Mouse (Mus musculus) frontal cortex, postnatal 14 days (tissue): Measurements from ENCODE around the gene Nxph4.

Experiments
- DNase-seq, 2 experiments: peaks; one replicate each; pipeline ENCODE4 v3.0.0; 2022; ENCODE audit warnings: low spot score in 2 of 2

The Nxph4 gene

DNA sequence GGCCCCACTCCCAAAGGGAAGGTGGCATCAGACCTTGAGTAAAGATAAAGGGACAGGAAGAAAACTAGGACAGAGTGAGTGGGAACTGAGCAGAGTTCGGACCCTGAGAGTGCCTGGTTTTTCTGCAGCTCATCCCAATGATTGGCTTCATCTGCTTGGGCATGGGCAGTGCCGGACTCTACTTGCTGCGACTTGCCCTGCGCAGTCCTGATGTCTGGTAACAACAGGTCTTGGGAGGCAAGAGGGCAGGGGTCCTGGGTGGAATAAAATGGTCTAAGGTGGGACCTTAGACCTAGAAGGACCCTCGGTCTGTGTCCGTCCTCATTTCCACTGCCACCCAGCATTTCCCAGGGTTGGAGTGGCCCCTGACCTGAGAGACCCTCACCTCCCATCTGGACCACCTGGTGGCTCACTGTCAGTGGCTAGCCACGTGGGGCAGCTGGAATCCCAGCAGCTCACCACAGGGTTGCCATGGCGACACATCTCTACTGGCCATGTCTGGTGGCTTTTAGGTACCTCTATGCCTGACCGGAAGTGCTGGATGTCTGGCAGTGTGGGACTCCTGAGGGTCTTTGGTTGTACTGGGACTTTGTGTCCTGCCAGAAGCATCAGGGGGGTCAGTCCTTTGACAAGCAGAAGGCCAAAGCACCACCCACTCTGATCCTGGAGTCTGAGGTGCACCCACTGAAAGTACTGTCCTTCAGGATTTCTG is 18.9 kb downstream of the Nxph4 start:
- no peak for DNase-seq

DNA sequence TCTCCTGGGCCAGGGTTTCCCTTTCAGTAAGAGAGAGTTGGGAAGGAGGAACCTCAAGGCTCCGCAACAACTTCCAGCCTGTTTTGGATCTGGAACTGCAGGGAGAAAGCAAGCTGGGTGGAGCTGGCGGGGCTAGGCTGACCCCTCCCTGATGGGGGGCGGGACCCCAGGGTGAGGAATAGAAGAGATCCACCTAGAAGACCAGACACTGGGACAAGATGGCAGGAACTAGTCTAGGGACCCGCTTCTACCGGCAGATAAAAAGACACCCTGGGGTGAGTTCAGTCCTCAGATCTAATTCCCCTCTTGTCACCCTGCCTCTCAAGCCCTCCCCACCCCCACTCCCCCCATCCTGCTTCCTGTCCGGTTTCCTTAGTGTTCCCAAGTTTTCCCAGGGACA is 19.6 kb downstream of the Nxph4 start, which contains the start of gene Ndufa4l2:
Gene Ndufa4l2 (plus strand): TSS at position 204 of the 400 bp plus-strand sequence.
- no peak for DNase-seq

DNA sequence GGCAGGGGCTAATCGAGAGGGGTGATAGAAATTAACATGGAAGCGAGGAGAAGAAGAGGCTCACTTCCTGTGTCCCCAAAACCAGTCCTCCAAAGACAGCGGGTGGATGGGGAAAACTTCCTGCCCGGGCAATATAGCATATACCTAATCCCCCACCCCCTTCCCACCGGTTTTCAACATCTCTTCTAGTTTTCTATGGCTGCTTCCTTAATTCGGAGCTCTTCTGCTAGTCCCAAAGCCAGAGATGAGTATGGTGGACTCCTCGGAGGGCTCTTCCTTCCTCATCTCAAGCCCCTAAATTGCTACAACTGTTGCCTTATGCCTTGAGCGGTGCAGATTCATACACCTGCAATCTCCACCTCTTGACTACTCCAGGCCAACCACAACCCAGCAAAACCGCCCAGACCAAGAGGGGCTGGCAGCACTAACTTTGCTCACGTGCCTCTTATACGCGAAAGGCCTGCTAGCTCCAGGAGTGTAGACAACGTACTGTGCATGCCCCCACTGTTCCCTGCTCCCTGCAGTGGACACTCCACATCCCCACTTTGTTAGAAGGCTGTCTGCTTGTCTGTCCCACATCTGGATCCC is 20.2 kb downstream of the Nxph4 start:
- DNase-seq: no peak

DNA sequence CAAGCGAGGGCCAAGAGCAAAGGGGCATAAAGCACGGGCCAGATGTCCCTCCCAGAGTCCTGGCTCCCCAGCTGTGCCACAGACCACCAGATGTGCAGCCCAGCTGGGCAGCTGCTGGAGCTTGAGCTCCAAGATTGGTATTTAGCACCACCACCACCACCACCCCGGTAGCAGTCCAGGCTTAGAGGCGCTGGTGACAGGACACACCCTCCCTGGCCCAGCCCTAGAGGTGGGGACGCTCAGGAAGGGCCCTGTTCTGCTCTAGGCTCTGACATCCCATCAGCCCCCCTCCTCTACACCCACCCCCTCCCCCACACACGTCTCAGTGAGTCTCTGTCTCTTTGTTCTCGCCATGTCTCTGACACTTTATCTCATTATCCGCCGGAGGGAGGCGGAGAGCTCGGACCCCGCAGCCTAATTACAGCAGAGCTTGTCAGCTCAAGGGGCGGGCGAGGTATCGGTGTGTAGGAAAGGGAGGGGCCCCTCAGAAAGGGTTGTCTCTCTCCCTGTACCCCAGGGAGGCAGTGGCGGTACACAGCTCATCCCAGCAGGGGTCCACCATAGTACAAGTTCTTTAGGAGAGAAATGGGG is 20.8 kb downstream of the Nxph4 start:
- DNase-seq: no peak

DNA sequence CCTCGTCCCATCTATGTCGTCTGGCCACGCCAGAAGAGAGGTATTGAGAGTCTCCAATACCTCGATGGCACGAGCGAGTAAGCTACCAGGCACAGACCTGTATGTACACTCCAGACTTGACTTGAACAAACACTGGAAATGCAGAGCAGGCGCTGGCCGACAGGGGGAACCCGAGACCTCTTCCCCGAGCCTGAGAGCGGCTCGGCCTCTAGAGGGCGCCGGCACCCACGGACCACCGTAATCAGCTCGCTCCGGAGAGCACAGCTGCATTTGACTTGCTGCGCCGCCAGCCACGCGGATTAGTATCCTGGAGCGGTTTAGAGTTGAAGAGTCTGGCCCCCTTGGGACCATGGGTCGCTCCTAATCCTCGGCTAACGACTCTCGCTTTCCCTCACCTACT is 21.5 kb downstream of the Nxph4 start:
- peak; percentile 90 to 95 for DNase-seq

DNA sequence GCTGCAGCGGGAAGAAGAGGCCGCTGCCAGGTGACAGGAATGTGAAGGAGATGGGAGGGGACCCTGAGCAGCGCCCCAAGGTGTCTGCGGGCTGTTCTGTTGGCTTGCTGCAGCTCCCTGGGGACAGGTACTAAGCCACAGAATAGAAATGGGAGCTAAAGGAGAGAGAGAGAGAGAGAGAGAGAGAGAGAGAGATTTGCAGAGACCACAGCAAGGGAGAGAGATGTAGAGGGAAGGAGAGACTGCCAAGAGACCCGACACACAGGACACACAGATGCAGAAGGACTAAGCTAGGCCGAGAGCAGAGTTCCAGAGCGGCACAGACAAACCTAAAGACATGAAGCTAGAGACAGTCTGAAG is 22.1 kb downstream of the Nxph4 start:
- DNase-seq: no peak

DNA sequence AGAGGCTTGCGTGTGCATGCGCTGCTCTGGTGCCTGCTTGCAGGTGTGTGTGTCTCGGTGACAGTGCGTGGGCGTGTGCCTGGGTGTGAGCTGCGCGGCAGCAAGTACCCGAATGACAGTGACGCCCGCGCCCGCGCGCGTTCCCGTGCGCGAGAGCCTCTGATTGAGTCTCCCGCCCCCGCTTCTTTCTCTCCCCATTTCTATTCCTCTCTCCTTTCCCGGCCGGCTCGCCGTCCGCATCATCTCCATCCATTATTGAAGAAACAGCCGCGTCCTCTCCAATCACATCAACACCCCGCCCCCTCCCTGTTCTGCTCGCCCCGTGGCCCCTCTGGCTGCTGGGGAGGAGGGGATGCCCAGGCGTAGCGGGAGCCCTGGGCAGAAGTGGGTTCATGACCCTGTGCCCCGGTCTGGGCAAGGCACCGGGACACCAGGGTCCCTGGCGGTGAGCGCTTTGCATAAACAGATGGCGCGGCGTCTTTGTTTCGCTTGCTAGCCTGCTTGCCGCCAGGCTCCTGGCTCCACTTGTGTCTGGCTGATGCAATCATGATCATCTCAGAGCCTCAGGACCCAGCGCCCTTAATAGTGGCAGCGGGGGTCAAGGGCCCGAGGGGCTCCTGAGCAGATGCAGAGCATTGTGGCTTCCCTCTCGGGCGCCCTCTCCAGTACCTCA is 22.6 kb downstream of the Nxph4 start:
- DNase-seq: peak; percentile 77 to 87

DNA sequence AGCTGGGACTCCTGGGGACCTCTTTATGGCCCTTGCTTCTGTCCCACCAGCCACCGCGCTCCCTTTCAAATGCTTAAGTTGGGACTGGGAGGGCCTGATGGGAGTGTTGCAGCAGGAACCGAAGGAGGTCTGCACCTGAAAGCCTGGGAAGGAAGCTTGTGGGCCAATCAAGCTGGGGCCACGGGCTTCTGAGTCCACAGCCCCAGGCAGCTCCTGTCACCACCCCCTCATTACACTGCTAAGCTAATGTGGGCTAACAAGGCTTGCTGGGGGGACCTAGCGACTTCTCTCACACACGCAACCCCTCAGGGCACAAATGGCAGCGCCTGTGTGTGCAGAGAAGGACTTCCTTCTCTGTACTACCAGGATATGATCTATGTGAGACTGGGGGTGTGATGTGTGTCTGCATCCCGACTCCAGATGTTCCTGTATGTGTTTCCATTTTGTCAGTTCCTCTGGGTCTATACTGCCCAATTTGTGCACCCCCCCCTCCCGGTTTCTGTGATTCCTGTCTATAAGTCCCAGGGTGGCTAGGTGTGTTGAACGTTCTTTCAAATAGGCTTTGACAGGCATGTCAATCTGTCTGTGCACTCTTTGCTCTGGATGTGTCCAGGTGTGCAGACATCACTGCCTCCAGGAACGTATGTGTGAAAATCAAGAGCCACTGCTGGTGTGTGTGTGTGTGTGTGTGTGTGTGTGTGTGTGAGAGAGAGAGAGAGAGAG is 23.3 kb downstream of the Nxph4 start:
- no peak for DNase-seq

DNA sequence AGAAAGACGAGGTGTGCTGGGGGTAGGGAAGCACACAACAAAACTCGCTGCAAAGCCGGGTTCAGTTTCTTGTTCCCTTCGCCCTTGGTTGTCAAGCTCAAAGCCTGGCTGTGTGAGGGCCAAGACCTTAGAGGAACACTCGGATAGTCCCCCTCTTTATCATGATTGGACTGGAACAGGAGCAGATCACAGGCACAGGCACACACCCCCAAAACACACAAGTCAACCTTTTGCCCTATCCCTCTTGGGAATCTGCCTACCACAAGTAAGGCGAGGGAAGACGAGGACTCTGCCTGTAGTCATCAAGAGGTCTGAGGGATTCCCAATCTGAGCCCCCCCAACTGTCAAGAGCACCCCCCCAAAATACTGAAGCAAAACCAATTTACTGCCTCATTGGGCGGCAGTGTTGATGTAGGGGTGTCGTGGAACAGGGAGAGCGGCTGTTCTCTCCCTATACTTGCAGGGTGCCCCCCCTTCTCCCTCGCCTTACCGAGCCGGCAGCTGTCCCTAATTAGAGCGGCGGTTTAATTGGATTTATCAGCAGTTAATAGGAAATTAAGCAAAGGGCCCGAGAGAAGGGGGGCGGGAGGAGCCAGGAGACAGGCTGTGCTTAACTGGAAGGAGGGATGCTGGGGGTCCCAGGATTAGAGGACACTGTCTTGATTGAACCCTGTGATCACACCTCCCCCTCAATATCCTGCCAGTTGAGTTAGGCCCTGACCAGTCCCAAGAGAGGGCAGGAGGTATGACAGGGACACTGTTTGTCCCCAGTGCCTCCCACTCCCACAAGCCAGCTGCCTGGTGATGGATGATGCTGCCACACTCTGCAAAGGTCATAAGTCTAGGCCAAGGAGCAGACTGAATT is 24.3 kb downstream of the Nxph4 start:
- no peak for DNase-seq

DNA sequence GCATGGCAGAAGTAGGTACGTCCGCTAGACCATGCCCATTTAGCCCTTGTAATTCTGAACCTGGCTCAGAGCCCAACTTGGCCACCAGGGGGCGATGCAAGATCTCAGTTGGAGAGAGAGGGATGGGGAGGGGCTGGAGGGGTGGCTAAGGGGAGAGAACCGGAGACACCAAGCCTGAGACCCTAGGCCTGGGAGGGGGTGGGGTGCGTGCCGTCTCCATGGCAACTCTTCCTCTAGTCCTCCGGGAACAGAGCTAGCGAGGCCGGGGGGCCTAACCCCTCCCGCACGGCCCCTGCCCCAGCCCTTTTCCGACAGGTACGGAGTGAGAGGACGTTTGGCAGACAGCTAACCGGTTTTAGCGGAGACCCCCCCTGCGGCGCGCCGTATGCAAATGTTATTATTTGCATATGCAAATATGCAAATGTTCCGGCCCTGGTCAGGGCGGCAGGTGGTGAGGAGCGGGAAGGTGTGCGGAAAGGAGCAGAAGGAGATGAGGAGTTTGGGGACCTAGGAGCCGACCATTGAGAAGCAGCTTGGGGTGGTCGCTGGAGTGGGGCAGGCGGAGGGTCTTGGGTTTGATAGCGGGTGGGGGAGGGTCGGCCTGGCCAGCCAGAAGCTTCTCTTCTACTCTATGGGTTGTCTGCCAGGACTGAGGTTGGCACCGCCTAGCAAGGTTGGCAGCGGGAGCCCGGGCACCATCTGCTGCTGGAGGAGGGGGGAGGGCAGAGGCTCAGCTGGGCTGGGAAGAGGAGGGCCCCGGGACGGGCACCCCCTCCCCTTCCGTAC is 25.1 kb downstream of the Nxph4 start:
- peak; percentile 72 to 86 for DNase-seq

DNA sequence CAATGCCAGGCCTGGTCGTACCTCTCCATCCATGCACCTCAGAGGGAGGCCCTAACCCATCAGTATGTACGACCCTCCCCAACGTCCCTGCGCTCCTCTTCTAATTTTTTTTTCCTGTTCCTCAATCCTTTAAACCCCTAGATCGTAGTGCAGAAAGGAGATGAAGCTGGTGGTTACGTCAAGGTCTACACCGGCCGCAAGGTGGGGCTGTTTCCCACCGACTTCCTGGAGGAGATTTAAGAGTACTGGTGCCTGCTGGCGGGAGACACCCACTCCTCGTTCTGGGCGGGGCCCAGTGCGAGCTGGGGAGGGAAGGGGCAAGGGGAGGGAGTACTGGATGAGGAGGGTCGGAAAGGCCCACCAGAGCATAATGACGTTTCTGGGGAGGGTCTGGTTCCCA is 26.1 kb downstream of the Nxph4 start:
- DNase-seq: peak; percentile 69 to 70

DNA sequence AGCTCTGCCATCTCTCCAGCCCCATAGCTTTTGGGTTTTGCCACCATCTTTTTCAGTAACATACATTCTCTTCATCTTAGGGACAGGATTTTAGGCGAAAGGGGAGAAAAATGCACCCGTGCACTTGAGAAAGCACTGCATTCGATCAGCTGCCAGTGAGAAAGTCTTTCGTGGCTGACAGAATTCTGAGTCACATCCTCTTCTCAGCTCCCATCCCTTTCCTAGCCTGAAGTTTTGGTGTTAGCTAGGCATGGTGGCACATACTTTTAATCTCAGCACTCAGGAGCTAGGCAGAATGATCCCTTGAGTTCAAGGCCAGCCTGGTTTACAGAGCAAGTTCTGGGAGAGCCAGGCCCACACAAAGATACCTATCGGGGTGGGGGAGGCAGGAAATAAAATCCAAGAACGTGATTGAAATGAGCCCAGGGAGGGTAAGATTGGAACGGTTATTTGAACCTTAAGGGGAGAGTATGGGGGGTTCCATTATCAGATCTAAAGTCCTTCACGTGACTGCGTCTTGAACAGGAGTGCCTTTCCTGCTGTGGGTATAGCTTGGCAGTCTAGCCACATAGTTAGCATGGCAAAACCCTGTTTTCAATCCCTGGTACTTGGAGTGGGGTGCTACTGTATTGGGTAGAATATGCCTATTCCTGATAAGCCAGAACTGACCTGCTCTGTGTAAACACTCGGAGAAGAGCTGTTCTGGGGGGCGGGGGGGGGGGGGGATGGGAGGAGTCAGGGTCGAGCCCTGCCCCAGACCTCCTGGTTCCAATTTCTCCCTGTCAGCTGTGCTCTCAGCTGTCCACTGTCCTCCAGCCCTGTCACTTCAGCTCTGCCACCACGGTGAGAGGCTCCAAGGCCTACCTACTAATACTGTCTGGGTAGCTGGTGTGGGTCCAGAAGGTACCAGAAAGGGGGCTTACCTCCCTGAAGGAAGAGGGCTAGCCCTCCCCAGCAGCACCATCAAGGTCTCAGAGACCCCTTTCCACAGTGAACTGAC is 33.2 kb downstream of the Nxph4 start, which contains the start of gene Stac3:
Gene Stac3 (plus strand): TSS at position 793 of the 1,000 bp plus-strand sequence.
- no peak for DNase-seq

DNA sequence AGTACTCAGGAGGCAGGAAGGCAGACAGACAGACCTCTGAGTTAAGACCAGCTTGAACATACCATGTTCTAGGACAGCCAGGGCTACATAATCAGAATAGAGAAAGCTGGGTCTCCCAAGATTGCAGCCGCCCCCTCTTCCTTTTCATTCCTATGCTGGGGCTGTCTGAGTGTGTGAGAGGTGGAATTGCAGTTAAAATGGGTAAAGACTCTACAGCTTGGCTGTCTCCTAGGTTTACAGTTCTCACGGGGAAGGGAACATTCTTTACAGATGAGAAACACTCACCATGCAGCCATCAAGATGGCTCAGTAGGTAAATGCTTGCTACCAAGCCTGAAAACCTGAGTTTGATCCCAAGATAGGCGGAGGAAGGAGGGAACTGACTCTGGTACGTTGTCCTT is 34.3 kb downstream of the Nxph4 start:
- DNase-seq: no peak

DNA sequence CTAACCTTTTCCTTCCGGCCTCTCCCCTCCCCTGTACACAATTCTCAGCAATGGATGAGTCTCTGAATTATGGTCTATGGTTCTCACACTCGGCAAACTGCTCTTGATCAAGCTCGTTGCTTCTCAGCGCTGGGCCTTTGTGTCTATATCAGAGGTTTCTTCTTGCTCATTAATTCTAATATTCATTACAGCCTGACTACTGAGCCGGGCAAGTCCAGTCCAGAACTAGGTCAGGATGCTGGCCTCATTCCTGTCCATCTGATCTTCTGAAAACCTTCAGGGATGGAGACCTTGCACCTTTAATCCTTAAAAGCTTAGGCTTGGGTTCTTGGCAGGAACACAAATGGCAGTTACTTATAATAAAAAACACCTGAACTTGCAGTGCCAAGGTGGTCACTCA is 34.8 kb downstream of the Nxph4 start:
- DNase-seq: no peak

DNA sequence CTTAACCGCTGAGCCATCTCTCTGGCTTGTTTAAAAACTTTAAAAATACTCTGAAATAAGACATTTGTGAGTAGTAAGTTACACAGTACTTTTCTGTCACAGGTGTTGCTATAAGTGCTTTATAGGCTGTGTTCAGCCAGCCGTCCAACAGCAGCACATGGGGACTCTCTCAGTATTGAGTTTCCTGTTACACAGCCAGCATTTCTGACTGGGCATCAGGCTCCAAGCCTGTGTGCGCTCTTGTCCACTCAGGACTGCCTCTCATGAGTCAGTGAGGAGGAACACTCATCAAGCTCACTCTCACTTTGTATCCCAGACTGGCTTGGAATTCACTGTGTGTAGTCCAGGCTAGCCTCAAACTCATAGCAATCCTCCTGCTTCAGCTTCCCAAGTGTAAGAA is 38.2 kb downstream of the Nxph4 start:
- DNase-seq: no peak

DNA sequence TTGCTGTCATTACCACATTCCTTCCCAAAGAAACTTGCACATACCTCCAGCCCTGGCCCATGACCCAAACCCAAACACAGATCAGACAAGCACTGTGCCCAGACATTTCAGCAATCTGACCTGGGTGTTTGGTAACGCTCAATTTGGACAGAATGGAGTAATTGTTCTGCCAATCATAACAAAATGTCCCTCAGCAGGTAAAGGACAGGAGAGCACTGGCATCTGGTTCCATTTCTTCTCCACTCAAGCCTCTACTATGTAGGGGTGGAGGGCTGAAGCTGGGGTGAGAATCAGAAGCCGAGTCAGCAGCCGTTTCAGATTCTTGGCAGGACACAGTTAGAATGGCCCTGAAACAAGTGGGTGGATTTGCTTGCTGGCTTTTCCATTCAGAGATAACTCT is 42.2 kb downstream of the Nxph4 start:
- no peak for DNase-seq

DNA sequence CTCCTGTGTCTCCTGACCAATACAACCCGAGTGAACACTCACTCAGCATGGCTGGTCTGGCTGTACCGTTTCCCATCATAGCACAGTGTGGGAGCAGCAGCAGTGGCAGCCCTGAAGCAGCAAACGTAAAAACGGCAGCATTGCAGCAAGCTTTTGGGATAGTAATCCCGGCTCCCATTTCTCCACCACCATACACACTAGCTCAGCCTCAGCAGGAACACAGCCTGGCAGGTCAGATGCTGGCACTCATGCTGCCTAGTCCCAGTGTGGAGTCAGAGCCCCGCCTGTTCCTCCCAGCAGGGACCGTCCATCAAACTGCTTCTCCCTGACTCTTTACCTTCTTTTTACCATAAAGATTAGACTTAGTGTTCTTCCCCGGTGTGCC is 43.2 kb downstream of the Nxph4 start:
- no peak for DNase-seq

DNA sequence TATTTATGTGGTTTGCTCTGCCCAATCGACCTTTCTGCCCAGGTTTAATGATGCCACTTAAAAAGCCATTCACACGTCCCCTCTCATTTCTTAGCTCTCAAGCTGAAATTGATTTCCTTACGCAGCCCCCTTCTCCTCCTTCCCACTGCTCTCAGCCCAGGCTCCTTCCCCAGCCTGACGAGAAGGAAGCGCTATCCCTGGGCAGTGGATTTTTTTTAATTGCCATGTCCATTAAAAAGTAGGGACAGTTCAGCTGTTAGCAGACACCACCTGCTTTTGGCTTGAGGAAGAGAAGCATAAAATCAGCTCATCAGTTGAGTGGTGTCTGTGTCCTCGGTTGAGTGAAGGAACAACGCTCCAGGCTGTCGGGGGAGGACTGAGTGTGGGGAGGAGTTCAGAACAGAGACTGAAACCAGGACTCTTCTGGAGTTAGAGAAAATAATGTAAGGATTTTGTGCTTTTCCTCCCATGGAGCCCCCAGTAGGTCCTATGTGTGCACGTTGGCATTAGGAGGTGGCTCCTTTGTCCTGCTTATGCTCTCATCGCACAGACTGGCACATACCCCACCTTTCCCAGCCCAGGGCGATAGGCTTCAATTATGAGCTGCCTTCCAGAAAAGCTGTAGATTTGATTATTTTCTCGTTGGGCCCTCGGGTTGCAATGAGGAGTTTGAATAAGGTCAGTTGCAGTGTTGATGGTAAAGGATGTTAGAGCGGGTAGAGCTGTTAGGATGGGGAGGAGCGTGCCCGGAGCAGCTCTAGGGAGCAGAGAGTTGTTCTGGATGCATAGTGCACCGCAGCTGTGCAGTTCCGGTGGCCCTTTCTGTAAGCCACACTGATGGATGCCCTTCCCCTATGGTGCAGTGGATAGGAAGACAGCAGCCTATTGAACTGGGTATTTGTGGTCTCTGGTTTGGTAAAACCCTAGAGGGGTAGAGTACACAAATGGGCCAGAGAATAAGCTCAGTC is 43.9 kb downstream of the Nxph4 start:
- DNase-seq: no peak
